Mouse (Mus musculus) spleen, postnatal 10 days (tissue): Measurements from ENCODE around the gene Sp110.
"Not testable (repeated sequence)": the region's sequence is repeated elsewhere in the genome, so short reads cannot be mapped to it uniquely, and the experiment has no call there.

Experiments
- DNase-seq, 2 experiments: peaks; one replicate each; pipeline ENCODE4 v3.0.0; 2021 to 2022; ENCODE audit warnings: low spot score in 2 of 2

The Sp110 gene

DNA sequence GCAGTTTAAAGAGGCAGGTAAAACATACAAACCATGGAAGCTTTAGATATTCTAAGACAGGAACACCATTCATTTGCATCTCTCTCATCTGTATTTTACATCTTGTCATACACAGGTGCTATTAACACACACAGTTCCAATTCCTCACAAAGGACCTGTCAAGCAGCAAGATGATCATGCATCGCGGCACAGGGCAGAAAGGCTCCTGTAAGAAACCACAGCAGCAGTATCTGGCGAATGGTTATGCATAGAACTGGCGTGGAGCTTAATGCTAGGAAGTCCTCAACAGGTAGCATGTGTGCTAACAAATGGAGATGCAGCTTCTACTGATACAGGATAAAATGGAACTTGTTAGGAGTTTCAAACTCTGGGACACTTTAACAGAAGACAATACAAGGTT, 43.4 kb downstream of the Sp110 start:
- DNase-seq = peak in 1 of 2 experiments; percentile 22

DNA sequence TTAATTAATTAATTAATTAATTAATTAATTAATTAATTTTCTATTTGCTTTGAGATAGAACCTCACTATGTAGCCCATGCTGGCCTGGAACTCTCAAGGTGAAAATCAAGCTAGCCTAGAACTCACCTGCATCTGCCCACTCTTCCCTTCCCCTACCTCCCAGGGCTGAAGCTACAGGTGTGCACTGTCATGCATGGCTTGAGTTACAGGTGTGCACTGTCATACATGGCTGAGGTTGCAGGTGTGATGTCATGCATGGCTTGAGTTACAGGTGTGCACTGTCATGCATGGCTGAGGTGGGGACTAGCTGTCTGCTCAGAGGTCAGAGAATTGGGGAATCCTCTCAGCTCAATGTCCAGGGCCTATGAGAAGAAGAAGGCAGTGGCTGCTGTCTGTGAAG, 52.2 kb downstream of the Sp110 start:
- not testable (repeated sequence) for DNase-seq

DNA sequence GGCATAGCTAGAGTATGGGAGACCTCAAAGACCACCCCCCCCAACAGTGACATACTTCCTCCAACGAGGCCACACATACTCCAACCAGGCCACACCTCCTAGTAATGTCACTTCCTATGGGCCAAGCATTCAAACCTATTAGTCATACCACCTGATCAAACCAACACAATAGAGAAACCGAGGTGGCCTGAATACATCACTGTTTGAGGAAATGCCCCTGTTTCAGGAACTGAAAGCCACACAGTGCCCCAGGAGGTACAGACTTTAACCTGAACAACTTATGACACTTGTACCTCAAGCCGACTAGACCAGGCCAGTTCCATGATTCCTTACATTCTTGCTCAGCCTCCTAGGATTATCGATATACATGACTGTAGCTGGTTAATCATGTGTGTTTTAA, 54.8 kb downstream of the Sp110 start:
- DNase-seq = not testable (repeated sequence)

DNA sequence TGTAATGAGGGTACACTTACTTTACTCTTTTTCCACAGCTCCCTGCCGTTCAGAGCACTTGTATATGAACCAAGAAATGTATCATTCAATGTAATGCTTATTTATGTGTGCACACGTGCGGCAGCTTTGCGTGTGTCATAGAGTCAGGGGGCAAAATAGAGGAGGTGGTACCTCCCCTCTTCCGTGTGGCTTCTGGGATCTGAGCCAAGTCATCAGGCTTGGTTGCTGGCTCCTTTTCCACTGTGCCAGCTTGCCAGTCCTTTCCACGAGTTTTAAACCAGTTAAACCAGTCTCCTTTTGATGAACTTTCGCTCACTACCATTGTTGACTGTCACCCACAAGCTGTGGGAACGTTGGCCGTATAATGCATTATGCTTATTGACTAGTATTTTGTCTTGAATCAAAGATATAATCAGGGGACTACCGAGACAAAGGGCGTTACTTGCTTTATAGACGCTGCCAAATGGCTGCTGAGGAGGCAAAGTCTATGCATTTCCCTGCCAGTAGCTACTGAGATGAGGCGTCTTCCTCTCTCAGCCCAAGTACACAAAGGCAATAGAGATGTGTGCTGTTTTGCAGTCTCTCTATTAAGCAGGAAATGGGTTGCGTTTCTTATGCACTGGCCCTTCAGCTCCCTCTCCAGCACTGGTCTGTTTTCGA, 70.0 kb downstream of the Sp110 start:
- DNase-seq = not testable (repeated sequence)
